Mouse (Mus musculus): ENCODE results near the gene Cc2d2b. TPM values are rescaled to one million over a fixed set of nuclear protein-coding genes. Genes with fewer than 3 reads are reported as not detected.

Cc2d2b gene
- total and polyA plus RNA-seq, 3 experiments, result 0.27 to 6.1 (median 3.4) TPM

DNA sequence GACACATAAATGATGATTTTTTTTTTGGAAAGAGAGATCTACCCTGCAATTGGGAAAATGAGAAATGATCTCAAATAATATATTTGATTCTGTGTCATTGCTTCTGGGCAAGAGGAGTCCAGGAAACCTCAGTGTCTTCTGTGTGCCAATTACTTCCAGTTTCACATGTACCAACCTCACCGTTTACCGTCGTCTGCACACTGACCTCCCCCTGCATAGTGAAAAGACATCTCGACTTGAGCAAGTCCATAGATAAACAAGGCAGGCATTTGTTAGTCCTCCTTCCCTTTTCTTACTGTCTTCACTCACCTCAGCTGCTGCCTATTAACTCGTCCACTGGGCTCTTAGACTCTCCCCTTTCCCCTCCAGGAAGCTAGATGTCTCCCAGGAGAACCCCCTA lies 77.1 kb downstream of the Cc2d2b start:
- Histone ChIP-seq H3K4me3 (ENCODE audit: low read depth, low read length) (no peak overlapping the region), H3K4me1 (ENCODE audit: insufficient read depth, low read depth, low read length) (peaks cover 34% of the 10 kb centered on the region), H3K36me3 (replicated peaks) (no peaks in the 10 kb centered on the region), H3K9me3 (replicated peaks) (no peaks in the 10 kb centered on the region), H3K27me3 (ENCODE audit: insufficient read depth, low read length) (no peaks in the 10 kb centered on the region)
- DNase-seq (ENCODE audit: low spot score) (no peak), ATAC-seq (ENCODE audit: extremely low read depth, insufficient number of reproducible peaks, low FRiP score, poor library complexity, severe bottlenecking) (no peak)
- TF ChIP-seq POLR2AphosphoS5 (IDR thresholded peaks at IDR 0.05; ENCODE audit: insufficient replicate concordance, low read depth, low read length) (no peak), GATA1 (IDR thresholded peaks at IDR 0.05; ENCODE audit: borderline replicate concordance, low read length) (no peak), GATA2 (IDR thresholded peaks at IDR 0.05; ENCODE audit: borderline replicate concordance, low read depth, low read length) (no peak), CTCF (IDR thresholded peaks at IDR 0.05; ENCODE audit: low read depth, low read length) (no peak), TAL1 (conservative IDR thresholded peaks at IDR 0.05; ENCODE audit: low read depth, low read length) (no peak)

DNA sequence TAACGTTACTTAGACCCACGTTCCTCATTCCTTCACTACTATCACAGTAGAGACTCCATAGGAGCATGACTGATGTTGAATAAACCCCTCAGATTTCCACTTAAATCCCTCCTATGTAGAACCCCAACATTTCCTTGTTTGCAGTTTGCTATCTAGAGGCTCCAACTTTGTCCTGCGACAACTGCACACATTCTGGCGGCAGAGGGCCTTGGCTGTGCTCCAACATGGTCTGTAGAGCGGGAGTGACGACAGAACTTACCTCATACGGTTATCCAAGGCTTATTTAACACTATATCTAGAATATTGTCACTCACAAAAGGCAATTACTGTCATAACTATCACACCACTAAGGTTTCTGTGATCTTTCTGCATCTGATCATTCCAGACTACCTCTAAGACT lies 78.2 kb downstream of the Cc2d2b start:
- ATAC-seq (ENCODE audit: extremely low read depth, insufficient number of reproducible peaks, low FRiP score, poor library complexity, severe bottlenecking) (no peak), DNase-seq (ENCODE audit: low spot score) (no peak)
- no peaks in the 10 kb centered on the region for H3K9me3 ChIP-seq (replicated peaks)
- H3K27me3 ChIP-seq (ENCODE audit: insufficient read depth, low read length), result no peaks in the 10 kb centered on the region
- no peak overlapping the region for H3K4me3 ChIP-seq (ENCODE audit: low read depth, low read length)
- TF ChIP-seq GATA2 (IDR thresholded peaks at IDR 0.05; ENCODE audit: borderline replicate concordance, low read depth, low read length), result no peak
- TF ChIP-seq TAL1 (conservative IDR thresholded peaks at IDR 0.05; ENCODE audit: low read depth, low read length), result no peak
- TF ChIP-seq POLR2AphosphoS5 (IDR thresholded peaks at IDR 0.05; ENCODE audit: insufficient replicate concordance, low read depth, low read length), result no peak
- no peak for TF ChIP-seq CTCF (IDR thresholded peaks at IDR 0.05; ENCODE audit: low read depth, low read length)
- no peak for TF ChIP-seq GATA1 (IDR thresholded peaks at IDR 0.05; ENCODE audit: borderline replicate concordance, low read length)
- H3K4me1 ChIP-seq (ENCODE audit: insufficient read depth, low read depth, low read length), result peaks cover 28% of the 10 kb centered on the region
- H3K36me3 ChIP-seq (replicated peaks), result no peaks in the 10 kb centered on the region

DNA sequence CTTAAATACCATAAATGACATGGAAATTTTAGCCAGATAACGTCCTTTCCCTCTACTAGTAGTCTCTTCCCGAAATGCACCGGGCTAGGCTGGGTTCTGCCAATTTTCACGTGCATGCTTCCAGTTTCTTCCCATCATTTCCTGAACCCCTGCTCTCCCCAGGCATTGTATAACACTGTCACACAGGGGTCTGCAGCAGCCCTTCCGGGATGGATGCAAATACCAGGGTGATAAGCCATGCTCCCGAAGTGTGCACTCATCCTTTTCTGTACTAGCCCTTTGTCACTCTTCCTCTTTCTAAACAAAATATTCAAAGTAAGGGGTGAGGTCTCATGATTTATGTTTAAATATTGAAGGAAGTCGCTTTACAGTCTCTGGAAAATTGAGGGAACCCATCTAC lies 81.6 kb downstream of the Cc2d2b start:
- peaks cover 19% of the 10 kb centered on the region for H3K36me3 ChIP-seq (replicated peaks)
- H3K27me3 ChIP-seq (ENCODE audit: insufficient read depth, low read length), result no peaks in the 10 kb centered on the region
- peak overlapping the region; percentile 85 for H3K4me3 ChIP-seq (ENCODE audit: low read depth, low read length)
- peaks cover 48% of the 10 kb centered on the region for H3K4me1 ChIP-seq (ENCODE audit: insufficient read depth, low read depth, low read length)
- ATAC-seq (ENCODE audit: extremely low read depth, insufficient number of reproducible peaks, low FRiP score, poor library complexity, severe bottlenecking), result no peak
- no peaks in the 10 kb centered on the region for H3K9me3 ChIP-seq (replicated peaks)
- TF ChIP-seq TAL1 (conservative IDR thresholded peaks at IDR 0.05; ENCODE audit: low read depth, low read length) (no peak), GATA2 (IDR thresholded peaks at IDR 0.05; ENCODE audit: borderline replicate concordance, low read depth, low read length) (no peak), CTCF (IDR thresholded peaks at IDR 0.05; ENCODE audit: low read depth, low read length) (no peak), GATA1 (IDR thresholded peaks at IDR 0.05; ENCODE audit: borderline replicate concordance, low read length) (no peak), POLR2AphosphoS5 (IDR thresholded peaks at IDR 0.05; ENCODE audit: insufficient replicate concordance, low read depth, low read length) (no peak)
- peak; percentile 8 for DNase-seq (ENCODE audit: low spot score)

DNA sequence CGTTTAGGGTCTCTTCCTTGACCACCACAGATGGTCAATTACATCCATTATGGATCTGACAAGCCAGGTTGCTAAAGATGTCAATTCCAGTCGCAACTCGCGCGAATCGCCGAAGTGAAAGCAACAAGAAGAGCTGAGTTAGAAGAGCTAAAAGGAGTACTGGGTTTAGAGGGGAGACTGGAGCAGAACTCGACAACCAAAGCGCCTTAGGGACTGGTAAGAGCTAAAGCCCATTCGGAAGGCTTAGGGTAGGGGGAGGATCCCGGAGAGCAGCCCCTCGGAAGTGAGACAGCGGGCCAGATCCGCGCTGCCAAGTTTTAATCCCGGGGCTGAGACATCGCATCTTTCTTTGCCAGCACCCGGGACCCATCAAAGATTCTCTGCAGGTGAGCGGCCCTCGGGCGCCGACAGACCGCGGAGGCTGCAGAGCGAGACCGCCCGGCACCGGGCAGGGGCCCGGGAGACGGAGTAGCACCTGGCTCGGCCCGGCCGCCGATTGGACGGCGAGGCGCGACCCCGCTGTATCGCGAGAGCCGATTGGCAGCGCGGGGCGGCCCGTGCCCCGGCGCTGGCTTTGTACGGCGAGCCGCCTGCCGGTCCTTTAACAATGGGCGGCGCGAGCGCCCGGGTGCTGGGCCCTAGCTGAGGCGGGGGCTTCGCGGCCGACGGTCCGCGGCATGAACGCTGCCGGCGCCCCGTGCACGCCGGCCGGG lies 82.3 kb downstream of the Cc2d2b start, which contains the start of gene Ccnj:
TSS of gene Ccnj (plus strand) at position 577 of the 713 bp plus-strand sequence.
- peak; percentile 99 for DNase-seq (ENCODE audit: low spot score)
- Histone ChIP-seq H3K27me3 (ENCODE audit: insufficient read depth, low read length) (no peaks in the 10 kb centered on the region), H3K4me3 (ENCODE audit: low read depth, low read length) (peak within 1 kb of the TSS; percentile 85), H3K4me1 (ENCODE audit: insufficient read depth, low read depth, low read length) (peaks cover 53% of the 10 kb centered on the region), H3K36me3 (replicated peaks) (peaks cover 25% of the 10 kb centered on the region), H3K9me3 (replicated peaks) (no peaks in the 10 kb centered on the region)
- no peak for TF ChIP-seq POLR2AphosphoS5 (IDR thresholded peaks at IDR 0.05; ENCODE audit: insufficient replicate concordance, low read depth, low read length)
- ATAC-seq (ENCODE audit: extremely low read depth, insufficient number of reproducible peaks, low FRiP score, poor library complexity, severe bottlenecking), result peak; percentile 85

DNA sequence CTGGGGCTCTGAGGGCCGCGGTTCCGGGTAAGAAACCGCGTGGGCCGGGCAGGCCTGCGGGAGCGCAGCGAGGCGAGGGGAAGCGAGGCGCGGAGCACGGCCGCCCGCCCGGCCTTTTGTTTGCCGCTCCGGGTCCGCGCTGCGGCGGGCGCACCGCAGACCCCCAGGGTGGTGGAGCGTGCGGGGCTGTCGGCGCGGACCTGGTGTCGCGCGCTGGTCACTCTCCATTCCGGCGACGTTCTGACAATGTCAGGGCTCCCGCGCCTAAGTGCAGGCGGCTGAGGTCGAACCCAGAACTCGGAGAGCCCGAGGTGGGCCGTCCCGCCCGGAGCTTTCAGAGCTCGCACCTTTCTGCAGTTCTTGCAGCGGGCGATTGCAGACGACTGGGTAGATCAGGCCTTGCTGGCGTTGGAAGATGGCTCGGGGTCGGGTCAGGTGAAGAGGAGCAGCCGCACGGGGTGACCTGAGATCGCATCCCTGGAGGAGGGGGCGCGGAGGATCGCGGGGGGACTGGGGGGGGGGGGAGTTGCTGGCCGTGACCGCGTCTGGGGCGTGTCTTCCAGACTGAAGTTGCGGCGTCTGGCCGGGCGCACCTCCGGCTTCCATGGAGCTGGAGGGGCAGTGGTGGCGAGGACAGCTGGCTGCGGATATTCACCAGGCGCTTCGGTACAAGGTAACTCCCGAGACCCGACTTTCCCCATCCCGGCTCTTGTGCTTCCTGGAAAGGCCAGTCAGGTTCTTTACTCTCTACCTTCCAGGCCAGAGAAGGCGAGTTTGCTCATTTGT lies 83.1 kb downstream of the Cc2d2b start:
- H3K36me3 ChIP-seq (replicated peaks), result peaks cover 32% of the 10 kb centered on the region
- H3K4me1 ChIP-seq (ENCODE audit: insufficient read depth, low read depth, low read length), result peaks cover 55% of the 10 kb centered on the region
- H3K27me3 ChIP-seq (ENCODE audit: insufficient read depth, low read length), result no peaks in the 10 kb centered on the region
- DNase-seq (ENCODE audit: low spot score) (peak; percentile 66), ATAC-seq (ENCODE audit: extremely low read depth, insufficient number of reproducible peaks, low FRiP score, poor library complexity, severe bottlenecking) (no peak)
- TF ChIP-seq GATA1 (IDR thresholded peaks at IDR 0.05; ENCODE audit: borderline replicate concordance, low read length) (no peak), TAL1 (conservative IDR thresholded peaks at IDR 0.05; ENCODE audit: low read depth, low read length) (no peak), GATA2 (IDR thresholded peaks at IDR 0.05; ENCODE audit: borderline replicate concordance, low read depth, low read length) (no peak), CTCF (IDR thresholded peaks at IDR 0.05; ENCODE audit: low read depth, low read length) (no peak), POLR2AphosphoS5 (IDR thresholded peaks at IDR 0.05; ENCODE audit: insufficient replicate concordance, low read depth, low read length) (no peak)
- peak overlapping the region; percentile 85 for H3K4me3 ChIP-seq (ENCODE audit: low read depth, low read length)
- H3K9me3 ChIP-seq (replicated peaks), result no peaks in the 10 kb centered on the region

DNA sequence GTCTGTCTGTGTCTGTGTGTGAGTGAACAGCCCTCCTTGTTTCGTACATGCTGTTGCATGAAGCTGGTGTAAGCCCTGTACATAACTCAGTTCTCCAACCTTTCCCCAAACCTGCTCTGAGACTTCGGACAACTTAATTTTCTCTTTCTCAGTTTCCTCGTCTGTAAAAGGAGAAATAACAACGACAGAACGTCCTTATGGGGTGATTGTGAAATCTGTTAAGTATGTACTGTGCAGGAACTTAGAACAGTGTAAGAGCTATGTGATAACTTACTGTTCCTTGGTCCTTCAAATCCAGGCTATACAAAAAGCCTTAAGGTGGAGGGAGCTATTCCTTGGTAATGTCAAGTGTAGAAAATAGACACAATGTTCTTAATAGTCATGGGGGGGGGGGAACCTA lies 83.8 kb downstream of the Cc2d2b start:
- TF ChIP-seq TAL1 (conservative IDR thresholded peaks at IDR 0.05; ENCODE audit: low read depth, low read length), result no peak
- no peak for TF ChIP-seq GATA1 (IDR thresholded peaks at IDR 0.05; ENCODE audit: borderline replicate concordance, low read length)
- no peak for TF ChIP-seq CTCF (IDR thresholded peaks at IDR 0.05; ENCODE audit: low read depth, low read length)
- TF ChIP-seq POLR2AphosphoS5 (IDR thresholded peaks at IDR 0.05; ENCODE audit: insufficient replicate concordance, low read depth, low read length), result no peak
- TF ChIP-seq GATA2 (IDR thresholded peaks at IDR 0.05; ENCODE audit: borderline replicate concordance, low read depth, low read length), result no peak
- Histone ChIP-seq H3K36me3 (replicated peaks) (peaks cover 40% of the 10 kb centered on the region), H3K27me3 (ENCODE audit: insufficient read depth, low read length) (no peaks in the 10 kb centered on the region), H3K4me1 (ENCODE audit: insufficient read depth, low read depth, low read length) (peaks cover 55% of the 10 kb centered on the region), H3K4me3 (ENCODE audit: low read depth, low read length) (peak overlapping the region; percentile 85), H3K9me3 (replicated peaks) (no peaks in the 10 kb centered on the region)
- DNase-seq (ENCODE audit: low spot score) (no peak), ATAC-seq (ENCODE audit: extremely low read depth, insufficient number of reproducible peaks, low FRiP score, poor library complexity, severe bottlenecking) (no peak)

Data from G1E (cell line).